Mouse (Mus musculus): ENCODE data around the gene Egln1.

GRCm38 (mm10) chr8:124867126-124867525 lies 82.0 kb downstream of the Egln1 start:
- no peak for TF ChIP-seq MAX (IDR thresholded peaks at IDR 0.05)
- TF ChIP-seq USF1 (IDR thresholded peaks at IDR 0.05; ENCODE audit: low read depth): no peak
- no peak for TF ChIP-seq CTCF (IDR thresholded peaks at IDR 0.05; ENCODE audit: control insufficient read depth, insufficient read depth, insufficient read length)
- TF ChIP-seq MYOG (IDR thresholded peaks at IDR 0.05; ENCODE audit: control insufficient read depth, extremely low read depth, insufficient read length): no peak
- no peak for TF ChIP-seq CEBPB (IDR thresholded peaks at IDR 0.05; ENCODE audit: low read depth)
- TF ChIP-seq MYOD1 (IDR thresholded peaks at IDR 0.05; ENCODE audit: control insufficient read depth, insufficient read length, low read depth): no peak
- no peak for TF ChIP-seq FOSL1 (IDR thresholded peaks at IDR 0.05; ENCODE audit: insufficient read depth, low read length, poor library complexity, severe bottlenecking)
